Mouse (Mus musculus) lung, adult 2 months (tissue): Measurements from ENCODE around the gene Crip1.
"Not testable (repeated sequence)": the region's sequence is repeated elsewhere in the genome, so short reads cannot be mapped to it uniquely, and the experiment has no call there.

ENCODE experiments used
- CTCF ChIP-seq: fragments of 200-500 bp; IDR thresholded peaks from 2 replicates; pipeline ENCODE4 v1.5.1; 2011; ENCODE audit warnings: mild to moderate bottlenecking, low read length, control low read depth; ENCODE audit not compliant: insufficient read depth
- POLR2A ChIP-seq: fragments of 200-500 bp; IDR thresholded peaks from 2 replicates; pipeline ENCODE4 v1.6.1; 2011; ENCODE audit warnings: low read depth, mild to moderate bottlenecking, control low read depth, low read length, borderline replicate concordance; ENCODE audit errors: extremely low read depth

DNA sequence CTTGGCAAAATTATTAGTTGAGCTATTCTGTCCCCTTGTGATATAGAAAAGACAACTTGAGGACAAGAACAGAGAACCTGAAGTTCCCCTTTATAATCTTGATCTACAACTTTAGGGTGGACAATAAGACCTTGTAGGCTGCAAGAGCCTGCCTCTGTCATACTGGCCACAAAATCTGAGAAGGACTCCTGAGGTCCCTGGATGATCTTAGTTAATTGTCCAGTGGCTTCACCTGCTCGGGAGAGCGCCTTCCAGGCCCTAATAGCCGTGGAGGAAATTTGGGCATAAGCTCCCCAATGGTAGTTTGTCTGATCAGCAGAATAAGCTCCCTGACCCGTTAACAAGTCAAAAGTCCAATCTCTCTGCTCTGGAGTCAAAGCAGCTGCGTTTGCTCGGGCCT, 53.0 kb downstream of the Crip1 start:
- TF ChIP-seq CTCF, POLR2A: not testable (repeated sequence)
